Mouse (Mus musculus) liver, embryonic 13.5 days (tissue): Measurements from ENCODE around the gene Lemd2. TPM values are rescaled to one million over a fixed set of nuclear protein-coding genes. Genes with fewer than 3 reads are reported as not detected.

Source experiments
- ATAC-seq: fragments of 200-750 bp; cut with Nextera tagmentation; 2 replicates; pipeline ENCODE4 v1.8.0; 2017; ENCODE audit warnings: low read depth, mild to moderate bottlenecking, moderate number of reproducible peaks, moderate library complexity
- DNase-seq: peaks from one replicate; pipeline ENCODE4 v3.0.0; 2022
- H3K27ac ChIP-seq: fragments of 300-500 bp; sonication (generic); 2 replicates; pipeline ENCODE4 v1.5.1; 2015; ENCODE audit warnings: moderate library complexity, mild to moderate bottlenecking, inconsistent platforms
- H3K27me3 ChIP-seq: fragments of 300-500 bp; sonication (generic); 2 replicates; pipeline ENCODE4 v1.6.1; 2015; ENCODE audit warnings: mild to moderate bottlenecking, inconsistent platforms
- H3K36me3 ChIP-seq: fragments of 300-500 bp; sonication (generic); 2 replicates; pipeline ENCODE4 v1.6.1; 2015; ENCODE audit warnings: mild to moderate bottlenecking, inconsistent platforms
- H3K4me1 ChIP-seq: fragments of 300-500 bp; sonication (generic); replicated peaks from 2 replicates; pipeline ENCODE4 v1.6.1; 2015; ENCODE audit warnings: inconsistent platforms
- H3K4me2 ChIP-seq: fragments of 300-500 bp; sonication (generic); 2 replicates; pipeline ENCODE4 v1.6.1; 2015; ENCODE audit warnings: inconsistent platforms, mild to moderate bottlenecking, moderate library complexity
- H3K4me3 ChIP-seq: fragments of 300-500 bp; sonication (generic); replicated peaks from 2 replicates; pipeline ENCODE4 v1.5.1; 2015; ENCODE audit warnings: mild to moderate bottlenecking, inconsistent platforms
- H3K9ac ChIP-seq: fragments of 300-500 bp; sonication (generic); 2 replicates; pipeline ENCODE4 v1.6.1; 2015; ENCODE audit warnings: mild to moderate bottlenecking, inconsistent platforms
- H3K9me3 ChIP-seq: fragments of 300-500 bp; sonication (generic); replicated peaks from 2 replicates; pipeline ENCODE4 v1.6.1; 2016; ENCODE audit warnings: inconsistent platforms
- WGBS: fragments of 180-500 bp; shearing (Covaris S2); methylation state at CpG from one replicate; pipeline ENCODE4 v1.1.7; 2015; ENCODE audit not compliant: insufficient replicate concordance; 5-methylcytosine and 5-hydroxymethylcytosine counted together
- polyA plus RNA-seq: library from polyadenylated mRNA; unstranded; fragments of >200 nt; fragmentation: Nextera tagmentation; extraction: Ambion mirVana; gene quantifications from 2 replicates; pipeline ENCODE4 v1.2.1, GENCODE M21; 2015

Gene Lemd2
- polyA plus RNA-seq, 1 experiment from 2014 or later: 4.6 TPM

DNA sequence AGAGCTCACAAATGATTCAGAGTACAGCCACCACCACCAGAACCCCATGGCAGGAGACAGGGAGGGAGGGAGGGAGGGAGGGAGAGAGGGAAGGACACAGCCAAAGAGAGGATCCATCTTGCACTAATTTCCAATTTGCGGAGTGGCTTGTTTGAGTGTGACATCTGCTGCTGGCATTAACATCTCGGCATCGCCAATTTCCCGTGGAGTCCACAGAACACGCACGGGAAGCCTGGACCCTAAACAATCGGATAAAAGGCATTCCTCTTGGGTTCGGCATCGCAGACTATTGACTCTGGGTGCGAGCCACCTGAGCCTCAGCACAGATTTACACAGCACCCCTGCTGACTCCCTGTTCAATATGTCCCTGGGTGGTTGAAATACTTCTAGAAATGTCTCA is 21.5 kb upstream of the Lemd2 start:
- no peak overlapping the region for H3K27ac ChIP-seq
- H3K4me1 ChIP-seq: no peaks in the 10 kb centered on the region
- 69% methylated on average over 10 of the region's 10 CpGs for WGBS
- no peak overlapping the region for H3K9ac ChIP-seq
- no peak for ATAC-seq
- no peak overlapping the region for H3K4me2 ChIP-seq
- no peaks in the 10 kb centered on the region for H3K9me3 ChIP-seq
- DNase-seq: no peak
- no peak overlapping the region for H3K4me3 ChIP-seq
- no peaks in the 10 kb centered on the region for H3K36me3 ChIP-seq
- H3K27me3 ChIP-seq: no peaks in the 10 kb centered on the region

DNA sequence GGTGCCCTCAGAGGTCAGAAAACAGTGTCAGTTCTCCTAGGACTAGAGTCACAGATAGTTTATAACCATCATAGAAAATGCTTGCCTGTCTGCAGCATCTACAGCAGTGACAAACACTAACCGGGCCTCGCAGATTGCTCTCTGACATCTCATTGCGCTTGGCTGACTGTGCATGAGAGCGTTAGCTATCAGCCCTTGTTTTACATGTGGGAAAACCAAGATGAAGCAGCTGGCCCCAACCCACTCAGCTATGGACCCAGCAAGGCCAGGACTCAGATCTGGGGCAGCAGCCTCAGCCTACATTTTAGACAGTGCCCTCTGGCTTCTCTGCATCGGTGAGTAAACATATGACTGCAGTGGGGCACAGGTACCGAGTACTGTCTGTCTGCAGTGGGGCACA is 19.6 kb upstream of the Lemd2 start:
- no peak overlapping the region for H3K27ac ChIP-seq
- H3K4me2 ChIP-seq: no peak overlapping the region
- no peaks in the 10 kb centered on the region for H3K4me1 ChIP-seq
- H3K9me3 ChIP-seq: no peaks in the 10 kb centered on the region
- WGBS: 78% methylated on average over 6 of the region's 6 CpGs
- DNase-seq (no peak), ATAC-seq (no peak)
- H3K27me3 ChIP-seq: no peaks in the 10 kb centered on the region; the same call in 1 of the 2 replicates
- no peaks in the 10 kb centered on the region for H3K36me3 ChIP-seq
- H3K4me3 ChIP-seq: no peak overlapping the region
- H3K9ac ChIP-seq: no peak overlapping the region

DNA sequence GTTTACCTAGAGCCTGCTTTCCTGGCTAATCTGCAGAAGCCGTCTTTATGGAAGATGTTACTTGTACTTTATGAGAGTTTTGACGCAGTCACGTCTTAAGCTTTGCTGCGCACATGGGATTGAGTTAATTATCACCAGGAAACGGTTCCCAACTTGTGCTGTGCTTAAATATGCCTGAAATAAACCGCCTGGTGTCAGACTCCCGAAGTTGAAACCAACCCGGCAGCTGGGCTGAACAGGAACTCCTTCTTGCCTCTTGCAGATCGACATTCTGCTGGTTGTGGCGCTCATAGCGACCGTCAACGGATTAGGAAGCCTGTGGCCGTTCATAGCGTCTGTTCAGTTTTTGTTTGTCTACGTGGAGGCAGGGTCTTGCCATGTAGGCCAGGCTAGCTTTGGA is 17.3 kb upstream of the Lemd2 start:
- Histone ChIP-seq H3K4me1 (no peaks in the 10 kb centered on the region), H3K9me3 (no peaks in the 10 kb centered on the region), H3K4me3 (no peak overlapping the region), H3K36me3 (no peaks in the 10 kb centered on the region), H3K9ac (no peak overlapping the region), H3K27ac (no peak overlapping the region), H3K27me3 (no peaks in the 10 kb centered on the region; the same call in 1 of the 2 replicates), H3K4me2 (no peak overlapping the region)
- WGBS: 75% methylated on average over 16 of the region's 16 CpGs
- no peak for ATAC-seq
- DNase-seq: no peak

DNA sequence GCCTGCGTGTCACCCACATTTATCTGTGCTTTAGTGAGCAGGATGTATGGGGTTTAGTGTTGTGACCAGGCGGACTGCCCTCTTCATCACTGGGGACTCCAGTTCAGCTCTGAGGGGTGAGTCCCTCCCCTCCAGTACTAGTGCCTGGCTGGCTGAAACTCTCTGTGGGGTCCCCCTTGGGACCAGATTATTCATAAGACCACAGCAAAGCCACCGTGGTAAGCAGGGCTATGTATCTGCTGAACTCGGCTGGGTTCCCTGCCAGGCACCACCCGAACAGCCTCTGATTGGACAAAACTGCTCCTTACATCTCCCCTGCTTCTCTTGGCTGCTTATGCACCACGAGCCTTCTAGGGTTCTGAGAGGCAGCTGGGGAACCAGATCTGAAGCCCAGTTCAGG is 14.6 kb upstream of the Lemd2 start:
- no peak overlapping the region for H3K4me3 ChIP-seq
- no peak for ATAC-seq
- no peaks in the 10 kb centered on the region for H3K9me3 ChIP-seq
- H3K27me3 ChIP-seq: no peaks in the 10 kb centered on the region; the same call in 1 of the 2 replicates
- H3K4me1 ChIP-seq: no peaks in the 10 kb centered on the region
- WGBS: 46% methylated on average over 6 of the region's 6 CpGs
- no peaks in the 10 kb centered on the region for H3K36me3 ChIP-seq
- no peak overlapping the region for H3K9ac ChIP-seq
- no peak overlapping the region for H3K4me2 ChIP-seq
- DNase-seq: no peak
- no peak overlapping the region for H3K27ac ChIP-seq

DNA sequence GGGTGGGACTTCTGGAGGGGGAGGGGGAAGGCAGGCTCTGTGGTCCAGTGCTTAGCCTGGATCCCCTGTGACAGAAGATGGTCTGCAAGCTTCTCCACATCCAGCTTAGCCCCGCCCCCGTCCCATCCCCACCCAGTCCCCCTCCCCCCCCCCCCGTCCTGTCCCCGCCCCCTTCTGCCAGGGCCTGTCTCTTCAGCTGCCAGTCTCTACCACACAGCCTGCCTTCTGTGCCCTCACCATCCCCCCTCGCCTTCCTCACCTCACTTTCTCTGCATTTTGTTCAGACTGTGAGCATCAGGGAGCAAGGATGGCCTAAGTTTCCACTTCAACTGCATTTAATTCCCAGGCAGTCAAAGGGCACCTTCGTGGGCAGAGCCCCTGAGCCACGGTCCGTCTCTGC is 14.1 kb upstream of the Lemd2 start:
- ATAC-seq (no peak), DNase-seq (no peak)

DNA sequence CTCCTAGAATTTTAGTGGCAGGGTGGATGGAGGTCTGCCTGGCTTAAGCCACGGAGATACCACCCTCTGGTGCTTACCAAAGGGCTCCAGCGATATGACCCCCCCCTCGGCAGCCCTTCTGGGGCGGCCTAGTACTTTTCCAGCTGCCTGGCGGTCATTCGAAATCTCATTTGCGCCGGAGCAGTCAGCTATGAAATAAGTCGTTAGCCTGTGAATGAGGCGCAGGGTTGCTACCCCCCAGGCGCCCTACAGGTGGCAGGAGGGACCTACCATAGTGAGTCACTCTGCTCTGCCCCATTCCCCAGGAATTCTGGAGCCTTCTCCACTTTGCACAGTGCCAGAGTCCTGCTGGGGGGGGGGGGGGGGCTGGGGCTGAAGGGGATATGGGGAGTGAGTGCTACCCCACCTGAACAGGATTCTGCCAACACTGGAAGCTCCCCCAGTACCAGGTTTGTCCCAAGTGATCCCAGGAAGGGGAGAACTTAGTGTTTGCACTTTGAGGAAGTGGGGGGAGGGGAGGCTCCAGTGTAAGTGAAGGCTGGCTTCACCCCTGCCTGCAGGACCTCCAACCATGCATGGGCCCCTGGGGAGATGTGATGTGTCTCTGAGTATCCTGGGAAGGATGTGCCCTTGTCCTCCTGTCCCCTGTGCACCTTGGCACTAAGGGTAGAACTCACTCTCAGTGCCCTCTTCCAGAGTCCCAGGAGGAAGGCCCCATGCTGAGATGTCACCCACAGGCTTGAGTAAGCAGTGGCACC is 8.7 kb upstream of the Lemd2 start:
- H3K4me2 ChIP-seq: peak overlapping the region; percentile 28
- ATAC-seq: 0 out of 2 replicates have a peak, but pooled peaks have one; percentile 29
- no peak overlapping the region for H3K9ac ChIP-seq

More for the DNA sequence above, 14.1 kb upstream of the Lemd2 start:
- Histone ChIP-seq H3K9ac (no peak overlapping the region), H3K27ac (no peak overlapping the region), H3K36me3 (no peaks in the 10 kb centered on the region), H3K4me3 (no peak overlapping the region), H3K27me3 (no peaks in the 10 kb centered on the region; the same call in 1 of the 2 replicates), H3K4me1 (no peaks in the 10 kb centered on the region), H3K4me2 (no peak overlapping the region), H3K9me3 (no peaks in the 10 kb centered on the region)
- WGBS: 42% methylated on average over 6 of the region's 8 CpGs

DNA sequence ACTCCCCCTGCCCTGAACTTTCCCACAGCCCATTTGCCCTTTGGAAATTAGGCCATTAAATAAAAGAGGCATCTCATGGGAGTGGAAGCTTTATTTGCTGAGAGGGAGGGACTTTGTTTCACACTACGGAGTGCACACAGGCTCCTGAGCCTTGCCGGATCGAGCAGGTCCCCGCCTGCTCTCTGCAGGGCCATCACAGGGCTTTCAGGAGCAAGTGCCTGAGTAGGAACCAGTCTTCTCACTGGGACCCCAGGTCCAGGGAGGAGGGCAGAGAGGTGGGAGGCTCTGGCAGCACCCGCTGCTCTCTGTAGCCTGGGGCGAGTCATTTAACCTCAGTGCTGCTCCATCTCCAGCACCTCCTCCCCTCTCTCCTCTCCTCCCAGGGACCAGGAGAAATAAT is 7.7 kb upstream of the Lemd2 start:
- H3K4me2 ChIP-seq: peak overlapping the region; percentile 28
- H3K9ac ChIP-seq: no peak overlapping the region
- peaks cover 3% of the 10 kb centered on the region; the same call in 1 of the 2 replicates for H3K4me1 ChIP-seq
- ATAC-seq (peak; percentile 36; the same call in 1 of the 2 replicates), DNase-seq (no peak)
- 53% methylated on average over 6 of the region's 6 CpGs for WGBS
- H3K4me3 ChIP-seq: no peak overlapping the region
- no peak overlapping the region for H3K27ac ChIP-seq
- peaks cover 33% of the 10 kb centered on the region for H3K27me3 ChIP-seq
- no peaks in the 10 kb centered on the region for H3K36me3 ChIP-seq
- no peaks in the 10 kb centered on the region for H3K9me3 ChIP-seq

More for the DNA sequence above, 8.7 kb upstream of the Lemd2 start:
- Histone ChIP-seq H3K27me3 (peaks cover 24% of the 10 kb centered on the region), H3K4me3 (no peak overlapping the region), H3K4me1 (peaks cover 3% of the 10 kb centered on the region; the same call in 1 of the 2 replicates), H3K27ac (no peak overlapping the region), H3K36me3 (no peaks in the 10 kb centered on the region), H3K9me3 (no peaks in the 10 kb centered on the region)
- 19% methylated on average over 11 of the region's 11 CpGs for WGBS
- no peak for DNase-seq

DNA sequence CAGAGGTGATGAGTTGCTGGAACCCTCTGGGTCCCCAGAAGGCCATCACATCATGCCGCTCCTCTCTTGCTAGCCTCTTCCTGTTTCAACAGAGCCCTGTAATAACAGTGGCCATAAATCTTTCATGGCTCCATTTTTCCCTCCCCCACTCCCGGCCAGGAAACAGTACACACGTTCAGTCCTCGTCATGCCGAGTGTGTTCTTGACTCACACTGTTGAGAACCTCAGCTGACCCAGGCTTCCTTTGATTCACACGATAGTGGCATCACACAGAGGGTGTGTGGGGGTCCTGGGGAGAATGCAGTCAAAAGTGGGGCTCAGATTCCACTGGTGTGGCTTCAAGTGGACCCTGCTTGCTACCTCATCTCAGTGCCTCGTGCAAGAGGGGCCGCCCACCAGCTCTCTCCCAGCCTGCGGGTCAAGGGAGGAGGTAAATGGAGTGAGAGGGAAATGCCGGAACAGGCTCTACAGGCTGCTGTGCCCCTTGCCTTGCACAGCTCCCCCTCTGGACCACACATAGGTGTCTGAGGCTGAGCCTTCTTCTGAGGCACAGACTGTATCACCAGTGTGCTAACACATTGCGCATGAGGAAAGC is 2.9 kb upstream of the Lemd2 start:
- WGBS: 45% methylated on average over 11 of the region's 11 CpGs
- Histone ChIP-seq H3K4me1 (peaks cover 20% of the 10 kb centered on the region), H3K9ac (no peak overlapping the region), H3K9me3 (no peaks in the 10 kb centered on the region), H3K4me3 (no peak overlapping the region), H3K4me2 (no peak overlapping the region), H3K27ac (no peak overlapping the region), H3K27me3 (peaks cover 29% of the 10 kb centered on the region), H3K36me3 (peaks cover 4% of the 10 kb centered on the region)
- ATAC-seq (no peak), DNase-seq (no peak)

DNA sequence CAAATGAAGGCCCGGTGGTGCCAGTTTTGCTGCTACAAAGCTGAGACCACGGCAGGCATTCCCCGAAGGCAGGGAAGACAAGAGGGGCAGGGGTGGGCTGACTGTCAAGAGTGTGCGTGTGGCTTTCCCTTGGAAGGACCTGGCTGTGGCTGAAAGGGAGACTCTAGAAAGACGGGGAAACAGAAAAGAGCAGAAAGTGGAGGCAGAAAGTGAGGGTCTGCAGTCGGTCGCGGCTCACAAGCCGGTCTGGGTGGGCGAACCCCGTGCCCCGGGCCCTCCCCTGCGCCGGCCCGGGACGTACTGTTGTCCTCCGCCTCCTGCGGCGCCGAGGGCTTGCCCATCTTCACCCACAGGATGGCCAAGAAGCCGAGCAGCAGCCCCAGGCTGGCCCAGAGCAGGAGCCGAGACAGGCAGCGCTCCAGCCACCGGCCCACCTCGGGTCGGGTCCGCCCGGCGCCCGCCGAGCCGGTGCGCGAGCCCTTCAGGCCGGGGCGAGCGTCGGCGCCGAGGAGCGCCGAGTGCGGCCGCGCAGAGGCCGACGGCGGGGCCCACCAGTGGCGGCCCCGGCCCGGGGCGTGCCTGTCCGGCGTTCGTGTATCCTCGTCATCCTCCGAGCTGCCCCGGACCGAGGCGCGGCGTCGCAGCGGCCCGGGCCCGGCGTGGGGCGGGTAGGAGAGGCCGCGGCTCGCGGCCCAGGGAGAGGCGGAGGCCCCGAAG is 753 bp downstream of the Lemd2 start:
- under 1% methylated on average over 66 of the region's 74 CpGs for WGBS
- H3K36me3 ChIP-seq: peaks cover 41% of the 10 kb centered on the region
- H3K9ac ChIP-seq: peak overlapping the region; percentile 97
- peak overlapping the region; percentile 92 for H3K4me3 ChIP-seq
- H3K4me1 ChIP-seq: peaks cover 42% of the 10 kb centered on the region
- peak; percentile 67 for ATAC-seq
- peaks cover 10% of the 10 kb centered on the region for H3K27me3 ChIP-seq
- peak overlapping the region; percentile 96 for H3K4me2 ChIP-seq
- DNase-seq: peak; percentile 38
- peak overlapping the region; percentile 93 for H3K27ac ChIP-seq
- H3K9me3 ChIP-seq: no peaks in the 10 kb centered on the region

DNA sequence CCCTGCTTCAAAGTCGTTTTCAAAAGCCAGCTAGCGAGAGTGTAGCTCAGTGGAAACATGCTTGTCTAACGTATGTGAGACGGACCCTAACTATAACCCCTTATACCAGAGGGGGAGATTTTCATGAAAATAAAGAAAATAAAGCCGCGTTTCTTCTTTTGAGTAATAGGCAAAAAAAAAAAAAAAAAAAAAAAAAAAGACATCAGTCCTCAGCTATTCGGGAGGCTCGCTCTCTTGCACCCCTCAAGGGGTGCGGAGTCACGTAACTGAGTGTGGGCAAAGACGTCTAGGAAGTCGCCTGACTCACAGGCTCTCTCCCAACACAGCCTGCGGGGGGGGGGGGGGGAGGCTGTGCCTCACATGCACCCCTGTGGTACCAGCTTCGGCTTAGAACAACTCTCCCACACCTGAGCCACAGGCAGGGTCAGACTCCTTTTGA is 1.3 kb downstream of the Lemd2 start:
- Histone ChIP-seq H3K4me2 (peak overlapping the region; percentile 96), H3K27ac (peak overlapping the region; percentile 93)
- ATAC-seq: no peak; the same call in 1 of the 2 replicates

DNA sequence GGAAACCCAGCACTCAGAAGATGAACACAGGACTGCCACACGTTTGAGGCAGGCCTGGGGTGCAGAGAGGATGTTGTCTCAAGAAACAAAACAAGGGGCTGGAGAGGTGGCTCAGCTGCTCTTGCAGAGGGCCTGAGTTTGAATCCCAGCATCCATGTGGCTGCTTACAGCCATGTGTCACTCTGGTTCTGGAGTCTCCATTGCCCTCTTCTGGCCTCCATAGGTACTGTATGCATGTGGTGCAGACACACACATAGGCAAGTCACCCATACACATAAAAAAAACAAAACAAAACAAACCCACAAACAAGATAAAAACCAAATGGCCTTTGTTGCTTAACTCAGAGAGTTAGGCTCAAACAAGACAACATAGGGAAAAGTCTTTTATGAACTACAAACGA is 2.3 kb downstream of the Lemd2 start:
- ATAC-seq (no peak), DNase-seq (peak; percentile 36)
- Histone ChIP-seq H3K9ac (no peak overlapping the region), H3K36me3 (peaks cover 56% of the 10 kb centered on the region), H3K4me1 (peaks cover 45% of the 10 kb centered on the region), H3K27me3 (no peaks in the 10 kb centered on the region), H3K4me3 (no peak overlapping the region), H3K9me3 (no peaks in the 10 kb centered on the region), H3K27ac (no peak overlapping the region), H3K4me2 (no peak overlapping the region)
- 84% methylated on average over 2 of the region's 2 CpGs for WGBS

More for the DNA sequence above, 1.3 kb downstream of the Lemd2 start:
- peaks cover 47% of the 10 kb centered on the region for H3K36me3 ChIP-seq
- peaks cover 8% of the 10 kb centered on the region for H3K27me3 ChIP-seq
- H3K9ac ChIP-seq: peak overlapping the region; percentile 97
- no peaks in the 10 kb centered on the region for H3K9me3 ChIP-seq
- H3K4me1 ChIP-seq: peaks cover 42% of the 10 kb centered on the region
- WGBS: 37% methylated on average over 14 of the region's 14 CpGs
- DNase-seq: no peak
- peak overlapping the region; percentile 92 for H3K4me3 ChIP-seq
